Mouse (Mus musculus) E14TG2a.4 (cell line): Measurements from ENCODE around the gene Il17rc.

Experiments used
- CTCF ChIP-seq: conservative IDR thresholded peaks from 2 replicates; pipeline ENCODE4 v1.5.1; 2014; ENCODE audit warnings: low read length
- NANOG ChIP-seq: IDR thresholded peaks from 2 replicates; pipeline ENCODE4 v1.6.1; 2014; ENCODE audit warnings: borderline replicate concordance, low read length, mixed read lengths
- POU5F1 ChIP-seq: IDR thresholded peaks from 2 replicates; pipeline ENCODE4 v1.6.1; 2014; ENCODE audit warnings: low read length, borderline replicate concordance

- TF ChIP-seq CTCF (no peak), POU5F1 (no peak), NANOG (no peak)
Measured at GRCm38 (mm10) chr6:113471297-113471936, at the start of gene Il17rc.
